Mouse (Mus musculus) yolk sac, embryonic 10.5 days (tissue): ENCODE measurements around the gene Prkcb.

Experiments
- DNase-seq: peaks from one replicate; pipeline ENCODE4 v3.0.0-alpha.2; 2017; ENCODE audit warnings: low spot score

Gene Prkcb

GRCm38 (mm10) chr7:122528201-122528600 lies 239.7 kb downstream of the Prkcb start:
- DNase-seq = no peak

- no peak for DNase-seq
Measured at GRCm38 (mm10) chr7:122528646-122529045, 240.1 kb downstream of the Prkcb start.

DNA sequence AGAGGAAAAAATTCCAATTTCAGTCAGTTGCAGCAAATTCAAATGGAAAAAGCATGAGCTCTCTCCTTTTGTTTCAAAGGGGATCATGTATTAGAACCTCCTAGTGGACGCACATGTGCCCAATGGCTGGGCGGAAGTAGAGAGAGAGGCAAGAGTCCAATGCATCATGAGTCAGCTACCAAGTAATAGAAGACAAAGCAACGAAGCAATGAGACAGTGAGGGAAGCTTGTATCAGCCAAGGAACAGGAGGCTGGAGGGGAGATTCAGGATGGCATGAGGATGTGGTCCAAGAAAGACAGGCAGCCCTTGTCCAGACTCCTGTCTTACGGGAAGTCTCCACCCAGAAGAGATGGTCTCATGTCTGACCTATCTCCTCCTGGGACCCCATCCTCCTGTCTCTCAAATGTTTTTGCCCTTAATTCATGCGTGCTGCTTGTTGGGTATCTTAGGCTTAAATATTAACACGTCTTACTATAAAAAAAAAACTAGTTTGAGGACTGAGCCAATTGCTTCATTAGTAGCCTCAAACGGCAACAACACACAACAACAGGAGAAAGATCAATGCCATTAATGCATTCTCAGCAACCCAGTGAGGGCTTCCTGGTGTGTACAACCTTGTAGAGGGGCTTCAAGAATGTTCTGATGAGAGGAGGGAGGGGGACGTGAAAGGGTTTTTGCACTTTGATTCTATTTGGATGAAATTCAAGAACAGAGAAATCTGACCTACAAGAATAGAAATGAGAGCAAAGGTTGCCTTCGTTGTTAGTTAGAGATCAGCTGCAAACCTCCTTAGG lies 245.2 kb downstream of the Prkcb start:
- DNase-seq = no peak

GRCm38 (mm10) chr7:122544616-122545015 lies 256.1 kb downstream of the Prkcb start:
- DNase-seq = no peak

DNA sequence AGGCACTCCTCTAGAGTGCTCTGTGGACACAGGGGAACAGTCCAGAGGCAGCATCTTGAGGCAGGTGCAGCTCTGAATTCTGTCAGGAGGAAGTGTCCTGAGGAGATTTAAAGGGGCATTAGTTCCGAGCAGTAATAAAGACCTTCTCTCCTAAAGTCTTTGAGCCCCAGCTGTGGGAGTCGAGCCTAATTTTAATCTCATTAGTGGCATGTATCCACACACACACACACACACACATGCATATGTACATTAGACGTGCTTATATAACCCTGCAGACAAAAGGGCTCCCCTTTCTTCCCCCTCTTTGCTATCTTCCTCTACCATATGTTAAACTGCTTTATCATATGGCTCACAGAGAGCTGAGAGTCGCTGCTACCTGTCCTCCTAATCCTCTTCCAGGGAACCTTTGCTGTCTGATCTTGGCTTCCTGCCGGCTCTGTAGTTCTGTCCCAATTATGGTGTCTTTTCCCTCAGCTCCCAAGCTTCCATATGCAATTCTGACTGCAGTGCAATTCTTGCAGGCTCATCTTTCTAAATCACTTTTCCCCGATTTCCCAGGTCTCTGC lies 268.1 kb downstream of the Prkcb start:
- DNase-seq = no peak

GRCm38 (mm10) chr7:122558085-122558811 lies 269.7 kb downstream of the Prkcb start:
- DNase-seq = no peak

- DNase-seq = no peak
Measured at GRCm38 (mm10) chr7:122558912-122559311, 270.4 kb downstream of the Prkcb start.

GRCm38 (mm10) chr7:122562586-122562985 lies 274.0 kb downstream of the Prkcb start:
- no peak for DNase-seq

DNA sequence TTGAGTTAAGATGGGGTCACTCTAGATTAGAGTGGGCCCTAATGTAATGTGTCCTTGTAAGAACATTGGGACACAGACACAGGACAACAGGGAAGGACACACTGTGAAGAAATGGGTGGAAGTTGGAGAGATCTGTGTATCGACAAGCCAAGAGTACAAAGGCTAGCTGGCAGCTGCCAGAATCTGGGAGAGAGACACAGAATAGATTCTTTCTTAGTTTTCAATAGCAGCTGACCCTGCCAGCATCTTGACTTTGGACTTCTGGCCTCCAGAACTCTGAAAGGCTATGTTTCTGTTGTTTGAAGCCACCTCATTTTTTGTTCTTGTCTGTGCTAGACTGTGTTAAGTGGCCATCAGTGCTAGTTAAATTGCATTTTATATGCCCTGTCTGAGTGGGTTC lies 276.8 kb downstream of the Prkcb start:
- DNase-seq = no peak

DNA sequence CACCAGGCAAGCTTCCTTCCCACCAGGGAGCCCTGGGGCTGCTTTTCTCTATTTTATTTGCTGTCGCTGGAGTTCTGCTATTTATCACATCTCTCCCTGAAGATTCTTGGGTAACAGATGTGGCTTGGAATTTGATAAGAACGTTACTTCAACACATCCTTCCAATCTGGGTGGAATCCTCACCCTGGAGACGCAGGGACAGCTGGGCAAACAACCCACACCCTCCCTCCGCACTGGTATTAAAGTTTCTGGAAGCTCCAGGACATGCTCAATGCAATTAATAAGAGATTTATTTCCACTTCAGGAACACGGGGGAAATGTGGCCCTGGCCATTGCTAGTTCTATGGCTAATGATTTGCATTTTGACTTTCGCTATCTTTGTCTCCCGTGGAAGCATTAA lies 277.5 kb downstream of the Prkcb start:
- DNase-seq = no peak

- no peak for DNase-seq
Measured at GRCm38 (mm10) chr7:122568787-122569186, 280.2 kb downstream of the Prkcb start.

DNA sequence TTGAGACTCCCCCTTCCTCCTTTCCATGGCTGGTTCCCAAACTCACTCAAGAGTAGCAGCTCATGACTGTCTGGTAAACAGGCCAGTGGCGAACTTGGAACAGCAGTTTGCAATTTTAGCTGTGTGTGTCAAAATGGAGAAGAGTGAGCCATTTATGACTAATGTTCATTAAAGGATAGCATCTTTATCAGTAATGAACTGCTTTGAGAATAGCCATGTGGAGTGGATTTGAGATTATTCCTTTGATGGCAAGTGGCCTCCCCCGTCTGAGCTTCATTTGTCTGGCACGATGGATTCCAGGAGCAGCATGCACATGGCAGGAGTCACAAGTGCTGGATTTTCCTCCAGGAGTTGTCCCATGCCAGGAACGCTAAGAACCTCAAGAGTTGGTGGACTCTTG lies 281.9 kb downstream of the Prkcb start:
- no peak for DNase-seq

DNA sequence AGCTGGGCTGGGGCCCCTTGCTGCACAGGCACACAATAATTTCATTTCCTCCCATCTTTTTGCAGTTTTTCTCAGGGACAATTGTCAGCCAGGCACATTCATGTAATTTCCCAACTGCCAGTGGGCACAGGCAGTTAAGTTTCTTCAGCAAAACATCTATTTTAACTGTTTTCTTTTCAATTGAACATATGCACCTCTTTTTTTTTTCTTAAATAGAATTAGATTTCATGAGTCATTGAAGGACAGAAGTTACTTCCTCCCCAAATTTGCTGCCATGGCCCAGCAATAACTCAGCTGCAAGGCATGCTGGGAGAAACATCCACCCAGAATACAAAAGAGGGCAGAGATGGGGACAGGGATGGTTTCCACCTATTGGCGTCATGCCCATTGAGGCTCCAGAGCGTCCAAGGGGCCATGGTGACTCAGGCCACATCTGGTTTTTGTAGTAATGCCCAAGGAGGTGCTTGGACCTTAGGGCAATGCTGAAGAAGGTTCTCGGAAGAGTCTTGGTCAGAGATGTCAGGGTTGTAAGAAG lies 284.6 kb downstream of the Prkcb start:
- no peak for DNase-seq

DNA sequence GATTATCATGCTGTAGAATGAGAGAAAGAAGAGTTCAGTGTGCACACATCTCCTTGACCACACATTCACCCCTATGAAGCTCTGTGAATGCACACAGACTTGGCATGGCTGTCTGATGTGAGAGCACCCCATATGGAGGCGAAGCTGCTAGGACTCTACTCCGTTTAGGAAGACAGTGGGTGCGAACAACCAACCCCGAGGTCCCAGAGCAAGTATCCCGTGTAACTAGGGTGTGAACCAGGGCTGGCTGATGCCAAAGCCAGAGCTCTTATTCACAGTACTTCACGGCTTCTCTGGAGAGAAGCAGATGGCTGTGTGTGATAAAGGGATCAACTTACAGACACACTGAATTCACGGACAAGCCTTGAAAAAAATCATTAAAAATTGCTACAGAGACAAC lies 285.9 kb downstream of the Prkcb start:
- DNase-seq = no peak

DNA sequence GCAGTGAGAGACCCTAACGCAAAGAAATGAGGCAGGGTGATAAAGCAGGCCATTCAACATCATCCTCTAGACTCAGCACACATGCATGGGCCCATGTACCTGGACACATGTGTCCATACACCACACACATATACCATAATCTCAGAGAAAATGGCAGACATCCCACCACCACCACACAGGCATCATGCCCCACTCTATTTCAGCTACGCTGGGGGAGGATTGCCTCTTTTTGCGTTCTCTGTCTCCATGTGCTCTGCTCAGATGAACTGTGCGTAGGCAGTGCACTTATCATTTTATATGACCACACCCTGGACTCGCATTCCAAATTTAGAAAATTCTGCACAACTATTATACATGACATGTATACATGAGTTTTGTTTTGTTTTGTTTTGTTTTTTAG lies 286.5 kb downstream of the Prkcb start:
- no peak for DNase-seq

DNA sequence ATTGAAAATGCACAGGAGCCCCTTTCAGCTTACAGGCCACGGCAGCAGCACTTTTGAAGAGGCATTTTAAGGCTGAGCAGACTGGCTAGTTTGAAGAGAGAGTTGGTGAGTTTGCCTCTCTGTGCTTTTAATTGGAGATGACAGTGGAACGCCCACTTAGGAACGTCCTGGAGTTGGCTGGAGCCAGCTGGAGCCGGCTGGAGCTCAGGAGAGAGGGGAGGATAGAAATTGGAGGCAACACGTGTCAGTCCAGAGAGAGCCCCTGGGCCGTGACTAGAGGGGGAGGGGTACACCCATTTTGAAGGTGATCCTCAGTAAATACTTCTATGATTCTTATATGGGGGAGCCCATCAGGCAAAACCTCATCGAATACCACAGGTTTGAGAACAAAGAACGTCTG lies 287.0 kb downstream of the Prkcb start:
- no peak for DNase-seq

DNA sequence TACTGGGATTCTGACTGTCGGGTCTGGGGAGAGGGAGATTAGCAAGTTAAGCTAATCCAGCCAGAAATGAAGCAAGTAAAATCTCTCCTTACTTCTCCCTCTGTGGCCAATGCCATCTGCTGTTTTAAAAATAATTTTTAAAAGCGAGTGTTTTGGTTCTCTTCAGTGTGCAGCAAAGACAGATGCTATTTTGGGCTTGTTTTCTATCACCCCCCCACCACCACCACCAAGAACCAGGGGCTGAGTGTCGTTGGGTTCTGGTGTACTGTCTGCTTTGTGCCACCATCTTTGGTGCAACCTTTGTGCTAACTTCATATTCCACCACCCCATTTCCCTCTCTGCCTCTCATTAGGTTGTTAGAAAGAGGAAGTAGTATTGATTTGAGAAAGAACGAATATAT lies 289.0 kb downstream of the Prkcb start:
- no peak for DNase-seq

DNA sequence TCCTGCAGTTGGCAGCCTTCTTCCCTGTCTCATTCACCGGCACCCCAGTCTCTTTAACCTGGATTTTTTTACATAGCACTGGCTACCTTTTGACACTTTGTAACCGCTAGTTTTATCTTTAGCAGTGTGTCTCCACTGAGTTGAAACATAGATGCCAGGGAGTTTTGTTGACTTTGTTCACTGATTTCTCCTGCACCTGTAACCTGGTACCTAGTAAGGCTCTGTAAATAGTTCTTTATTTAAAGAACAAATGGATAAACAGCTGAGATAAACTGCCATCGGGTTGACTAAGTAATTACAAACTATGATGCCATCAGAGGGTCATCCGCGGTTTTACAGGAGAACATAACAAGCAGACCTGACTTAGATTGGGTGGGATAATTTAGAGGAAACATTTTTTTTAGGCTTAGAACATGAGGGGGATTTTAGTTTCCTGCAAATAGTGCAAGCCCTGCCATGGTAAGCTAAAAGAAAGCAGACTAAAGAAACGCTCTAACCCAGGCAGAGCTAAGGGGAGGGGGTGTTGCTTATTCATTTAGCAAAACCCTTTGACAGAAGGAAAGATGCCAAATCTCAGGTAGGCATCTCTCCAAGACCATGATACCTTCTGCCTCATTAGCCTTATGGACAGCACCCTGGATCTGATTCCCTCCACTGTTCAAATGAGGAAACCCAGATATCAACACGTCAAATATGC lies 291.1 kb downstream of the Prkcb start:
- DNase-seq = no peak

GRCm38 (mm10) chr7:122580158-122580475 lies 291.6 kb downstream of the Prkcb start:
- no peak for DNase-seq

GRCm38 (mm10) chr7:122584421-122585151 lies 296.0 kb downstream of the Prkcb start:
- no peak for DNase-seq

- DNase-seq = no peak
Measured at GRCm38 (mm10) chr7:122595897-122596296, 307.3 kb downstream of the Prkcb start.
